Mouse (Mus musculus) forebrain, embryonic 12.5 days (tissue): Measurements from ENCODE around the gene Piwil4. TPM values are rescaled to one million over a fixed set of nuclear protein-coding genes. Genes with fewer than 3 reads are reported as not detected.
"Not testable (repeated sequence)": the region's sequence is repeated elsewhere in the genome, so short reads cannot be mapped to it uniquely, and the experiment has no call there.

Experiments used
- ATAC-seq: fragments of 200-750 bp; cut with Nextera tagmentation; 2 replicates; pipeline ENCODE4 v1.8.0; 2017; ENCODE audit warnings: moderate TSS enrichment; ENCODE audit not compliant: low FRiP score
- H3K27ac ChIP-seq: fragments of 300-500 bp; sonication (generic); 2 replicates; pipeline ENCODE4 v1.5.1; 2016; ENCODE audit warnings: mild to moderate bottlenecking
- H3K27me3 ChIP-seq: fragments of 300-500 bp; sonication (generic); 2 replicates; pipeline ENCODE4 v1.6.1; 2016; ENCODE audit warnings: mild to moderate bottlenecking
- H3K36me3 ChIP-seq: fragments of 300-500 bp; sonication (generic); replicated peaks from 2 replicates; pipeline ENCODE4 v1.6.1; 2016; ENCODE audit warnings: mild to moderate bottlenecking
- H3K4me1 ChIP-seq: fragments of 300-500 bp; sonication (generic); 2 replicates; pipeline ENCODE4 v1.6.1; 2016
- H3K4me2 ChIP-seq: fragments of 300-500 bp; sonication (generic); 2 replicates; pipeline ENCODE4 v1.6.1; 2016; ENCODE audit warnings: mild to moderate bottlenecking, moderate library complexity
- H3K4me3 ChIP-seq: fragments of 300-500 bp; sonication (generic); replicated peaks from 2 replicates; pipeline ENCODE4 v1.5.1; 2016; ENCODE audit warnings: mild to moderate bottlenecking
- H3K9ac ChIP-seq: fragments of 300-500 bp; sonication (generic); 2 replicates; pipeline ENCODE4 v1.6.1; 2016; ENCODE audit warnings: mild to moderate bottlenecking
- H3K9me3 ChIP-seq: fragments of 300-500 bp; sonication (generic); 2 replicates; pipeline ENCODE4 v1.6.1; 2016
- WGBS: fragments of 180-500 bp; shearing (Covaris S2); methylation state at CpG from one replicate; pipeline ENCODE4 v1.1.7; 2016; 5-methylcytosine and 5-hydroxymethylcytosine counted together
- polyA plus RNA-seq: library from polyadenylated mRNA; unstranded; fragments of >200 nt; fragmentation: Nextera tagmentation; extraction: Ambion mirVana; gene quantifications from 2 replicates; pipeline ENCODE4 v1.2.1, GENCODE M21; 2016

Gene Piwil4
- polyA plus RNA-seq, 1 experiment from 2014 or later = 0.17 TPM

GRCm38 (mm10) chr9:14682741-14683140 is 57.8 kb downstream of the Piwil4 start:
- Histone ChIP-seq H3K4me3 (no peak overlapping the region), H3K27ac (no peak overlapping the region), H3K27me3 (no peaks in the 10 kb centered on the region), H3K9ac (no peak overlapping the region), H3K36me3 (no peaks in the 10 kb centered on the region), H3K4me2 (no peak overlapping the region), H3K9me3 (no peaks in the 10 kb centered on the region), H3K4me1 (no peaks in the 10 kb centered on the region)
- no peak for ATAC-seq

- H3K9ac ChIP-seq = no peak overlapping the region
- H3K36me3 ChIP-seq = no peaks in the 10 kb centered on the region
- H3K4me3 ChIP-seq = no peak overlapping the region
- no peak overlapping the region for H3K4me2 ChIP-seq
- WGBS = 56% methylated on average over 2 of the region's 2 CpGs
- ATAC-seq = no peak
- peaks cover 3% of the 10 kb centered on the region; the same call in 1 of the 2 replicates for H3K4me1 ChIP-seq
- H3K27ac ChIP-seq = no peak overlapping the region
- no peaks in the 10 kb centered on the region for H3K9me3 ChIP-seq
- H3K27me3 ChIP-seq = no peaks in the 10 kb centered on the region
Observed at GRCm38 (mm10) chr9:14680584-14680983, 59.9 kb downstream of the Piwil4 start.

GRCm38 (mm10) chr9:14675707-14676691 is 64.5 kb downstream of the Piwil4 start:
- H3K9ac ChIP-seq = no peak overlapping the region
- no peak overlapping the region for H3K4me2 ChIP-seq
- H3K36me3 ChIP-seq = no peaks in the 10 kb centered on the region
- H3K27ac ChIP-seq = no peak overlapping the region
- no peak for ATAC-seq
- 61% methylated on average over 9 of the region's 9 CpGs for WGBS
- no peaks in the 10 kb centered on the region for H3K9me3 ChIP-seq
- peaks cover 3% of the 10 kb centered on the region; the same call in 1 of the 2 replicates for H3K4me1 ChIP-seq
- no peak overlapping the region for H3K4me3 ChIP-seq
- no peaks in the 10 kb centered on the region for H3K27me3 ChIP-seq

- Histone ChIP-seq H3K4me1 (peaks cover 3% of the 10 kb centered on the region; the same call in 1 of the 2 replicates), H3K27me3 (no peaks in the 10 kb centered on the region), H3K9me3 (no peaks in the 10 kb centered on the region), H3K4me2 (no peak overlapping the region), H3K9ac (no peak overlapping the region), H3K27ac (no peak overlapping the region), H3K36me3 (no peaks in the 10 kb centered on the region), H3K4me3 (no peak overlapping the region)
- 94% methylated on average over 8 of the region's 8 CpGs for WGBS
- no peak for ATAC-seq
Observed at GRCm38 (mm10) chr9:14674506-14674905, 66.0 kb downstream of the Piwil4 start.

GRCm38 (mm10) chr9:14673109-14673508 is 67.4 kb downstream of the Piwil4 start:
- ATAC-seq = no peak
- Histone ChIP-seq H3K9me3 (no peaks in the 10 kb centered on the region), H3K36me3 (no peaks in the 10 kb centered on the region), H3K27ac (no peak overlapping the region), H3K4me3 (no peak overlapping the region), H3K27me3 (no peaks in the 10 kb centered on the region), H3K9ac (no peak overlapping the region), H3K4me2 (no peak overlapping the region), H3K4me1 (peaks cover 3% of the 10 kb centered on the region; the same call in 1 of the 2 replicates)
- 82% methylated on average over 4 of the region's 4 CpGs for WGBS

- H3K27ac ChIP-seq, H3K4me1 ChIP-seq, H3K4me2 ChIP-seq, H3K27me3 ChIP-seq, H3K9me3 ChIP-seq, ATAC-seq, H3K36me3 ChIP-seq, H3K9ac ChIP-seq, H3K4me3 ChIP-seq: not testable (repeated sequence)
- WGBS = 41% methylated on average over 5 of the region's 5 CpGs
Observed at GRCm38 (mm10) chr9:14671965-14672364, 68.6 kb downstream of the Piwil4 start.

GRCm38 (mm10) chr9:14668382-14668781 is 72.2 kb downstream of the Piwil4 start:
- H3K9me3 ChIP-seq = no peaks in the 10 kb centered on the region
- H3K36me3 ChIP-seq = no peaks in the 10 kb centered on the region
- H3K27ac ChIP-seq = no peak overlapping the region
- H3K4me2 ChIP-seq = no peak overlapping the region
- WGBS = 83% methylated on average over 3 of the region's 3 CpGs
- no peaks in the 10 kb centered on the region for H3K4me1 ChIP-seq
- no peak for ATAC-seq
- no peak overlapping the region for H3K9ac ChIP-seq
- no peak overlapping the region for H3K4me3 ChIP-seq
- H3K27me3 ChIP-seq = no peaks in the 10 kb centered on the region

GRCm38 (mm10) chr9:14666071-14666470 is 74.5 kb downstream of the Piwil4 start:
- Histone ChIP-seq H3K4me1 (no peaks in the 10 kb centered on the region), H3K9me3 (no peaks in the 10 kb centered on the region), H3K36me3 (no peaks in the 10 kb centered on the region), H3K9ac (no peak overlapping the region), H3K4me2 (no peak overlapping the region), H3K27ac (no peak overlapping the region), H3K4me3 (no peak overlapping the region), H3K27me3 (no peaks in the 10 kb centered on the region)
- 95% methylated on average over 3 of the region's 3 CpGs for WGBS
- ATAC-seq = no peak

GRCm38 (mm10) chr9:14663591-14663990 is 76.9 kb downstream of the Piwil4 start:
- 90% methylated on average over 2 of the region's 2 CpGs for WGBS
- ATAC-seq = no peak
- H3K4me3 ChIP-seq = no peak overlapping the region

GRCm38 (mm10) chr9:14662876-14663275 is 77.7 kb downstream of the Piwil4 start:
- no peak for ATAC-seq

More at GRCm38 (mm10) chr9:14663591-14663990, 76.9 kb downstream of the Piwil4 start:
- Histone ChIP-seq H3K4me2 (no peak overlapping the region), H3K4me1 (no peaks in the 10 kb centered on the region), H3K9me3 (no peaks in the 10 kb centered on the region), H3K36me3 (no peaks in the 10 kb centered on the region), H3K9ac (no peak overlapping the region), H3K27me3 (no peaks in the 10 kb centered on the region), H3K27ac (no peak overlapping the region)

GRCm38 (mm10) chr9:14662138-14662537 is 78.4 kb downstream of the Piwil4 start:
- Histone ChIP-seq H3K9ac (no peak overlapping the region), H3K36me3 (no peaks in the 10 kb centered on the region), H3K27me3 (no peaks in the 10 kb centered on the region), H3K27ac (no peak overlapping the region), H3K9me3 (no peaks in the 10 kb centered on the region), H3K4me1 (no peaks in the 10 kb centered on the region), H3K4me2 (no peak overlapping the region), H3K4me3 (no peak overlapping the region)
- no peak for ATAC-seq
- 79% methylated on average over 9 of the region's 9 CpGs for WGBS

More at GRCm38 (mm10) chr9:14662876-14663275, 77.7 kb downstream of the Piwil4 start:
- no peaks in the 10 kb centered on the region for H3K4me1 ChIP-seq
- WGBS = 71% methylated on average over 7 of the region's 7 CpGs
- no peak overlapping the region for H3K27ac ChIP-seq
- no peaks in the 10 kb centered on the region for H3K27me3 ChIP-seq
- no peak overlapping the region for H3K9ac ChIP-seq
- H3K36me3 ChIP-seq = no peaks in the 10 kb centered on the region
- no peaks in the 10 kb centered on the region for H3K9me3 ChIP-seq
- no peak overlapping the region for H3K4me3 ChIP-seq
- no peak overlapping the region for H3K4me2 ChIP-seq

GRCm38 (mm10) chr9:14657926-14658325 is 82.6 kb downstream of the Piwil4 start:
- Histone ChIP-seq H3K4me2 (no peak overlapping the region), H3K4me3 (no peak overlapping the region), H3K27ac (no peak overlapping the region), H3K36me3 (no peaks in the 10 kb centered on the region), H3K4me1 (no peaks in the 10 kb centered on the region), H3K9me3 (no peaks in the 10 kb centered on the region), H3K9ac (no peak overlapping the region), H3K27me3 (no peaks in the 10 kb centered on the region)
- 56% methylated on average over 2 of the region's 2 CpGs for WGBS
- no peak for ATAC-seq

- ATAC-seq = no peak
- Histone ChIP-seq H3K9ac (no peak overlapping the region), H3K36me3 (no peaks in the 10 kb centered on the region), H3K9me3 (no peaks in the 10 kb centered on the region), H3K27ac (no peak overlapping the region), H3K4me3 (no peak overlapping the region), H3K27me3 (no peaks in the 10 kb centered on the region), H3K4me2 (no peak overlapping the region), H3K4me1 (no peaks in the 10 kb centered on the region)
- 75% methylated on average over 2 of the region's 2 CpGs for WGBS
Observed at GRCm38 (mm10) chr9:14654010-14654409, 86.5 kb downstream of the Piwil4 start.
